In the genomic region with DNA sequence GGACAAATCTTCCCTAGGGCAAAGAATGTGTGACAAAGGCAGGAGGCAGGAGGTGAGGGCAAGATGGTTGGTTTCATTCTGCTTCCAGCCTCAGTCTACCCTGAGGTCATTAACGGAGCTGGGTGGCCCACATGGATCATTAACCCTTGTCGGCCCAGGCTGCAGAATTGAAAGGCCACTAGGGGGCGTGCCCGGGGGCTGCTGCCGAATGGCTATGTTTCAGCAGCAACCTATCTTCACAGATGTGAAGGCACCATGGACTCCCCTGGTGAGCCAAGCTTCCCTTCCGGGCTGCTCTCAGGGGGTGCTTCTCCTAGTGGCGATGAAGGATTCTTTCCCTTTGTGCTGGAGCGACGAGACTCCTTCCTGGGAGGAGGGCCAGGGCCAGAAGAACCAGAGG, we compare ENCODE assay signal across 8 mouse cellular contexts. TPM values are rescaled to one million over a fixed set of nuclear protein-coding genes. Genes with fewer than 3 reads are reported as not detected.
DNase-seq lines count a peak whose midpoint lies in the region; TF ChIP-seq lines count a peak whose summit lies in the region.

No protein-coding gene starts in this region.

- H3K27ac ChIP-seq in heart, embryonic 10.5 days, result no peak overlapping the region
- no peak overlapping the region for H3K27ac ChIP-seq in thymus, adult 2 months (ENCODE audit: control insufficient read depth, insufficient read depth, low read length)

- TF ChIP-seq POLR2A in thymus, adult 2 months (IDR thresholded peaks at IDR 0.05; ENCODE audit: control insufficient read depth, extremely low read depth, insufficient read depth, low read length, poor library complexity), result no peak

- H3K9me3 ChIP-seq in heart, embryonic 10.5 days, result no peaks in the 10 kb centered on the region

- peaks cover 64% of the 10 kb centered on the region for H3K27me3 ChIP-seq in heart, embryonic 10.5 days (ENCODE audit: insufficient read depth, poor library complexity, severe bottlenecking)
- H3K27me3 ChIP-seq in thymus, adult 2 months (ENCODE audit: control insufficient read depth, insufficient read depth, low read length), result peaks cover 5% of the 10 kb centered on the region; the same call in 1 of the 2 replicates

- WGBS in heart, embryonic 10.5 days, result 2% methylated on average over 9 of the region's 9 CpGs
- WGBS in thymus, adult 2 months, result 12% methylated on average over 9 of the region's 9 CpGs

- DNase-seq in heart, adult 11 months, result peak; percentile 88
- no peak for DNase-seq in heart, embryonic 10.5 days (ENCODE audit: low spot score)
- DNase-seq in thymus, adult 2 months, result peak; percentile 38
- no peak for DNase-seq in thymus, adult 18-20 months
- peak; percentile 36 for DNase-seq in lung, postnatal 10 days
- DNase-seq in thymus, postnatal 4 days, result peak; percentile 73
- no peak for DNase-seq in right cerebral cortex, postnatal 14 days
- DNase-seq in frontal cortex, postnatal 36 days (ENCODE audit: low spot score in 2 of 2), result no peak

- H3K4me3 ChIP-seq in heart, embryonic 10.5 days, result no peak overlapping the region
- no peak overlapping the region for H3K4me3 ChIP-seq in thymus, adult 2 months (ENCODE audit: control insufficient read depth, insufficient read depth, low read length)

- peaks cover 16% of the 10 kb centered on the region for H3K4me1 ChIP-seq in heart, embryonic 10.5 days
- H3K4me1 ChIP-seq in thymus, adult 2 months (replicated peaks; ENCODE audit: control insufficient read depth, insufficient read depth, low read length), result peaks cover 10% of the 10 kb centered on the region; the same call in 1 of the 2 replicates

- peaks cover 5% of the 10 kb centered on the region for H3K36me3 ChIP-seq in heart, embryonic 10.5 days
- no peaks in the 10 kb centered on the region for H3K36me3 ChIP-seq in thymus, adult 2 months (ENCODE audit: control insufficient read depth, insufficient read depth, low read length)

- peak; percentile 77; the same call in 1 of the 2 replicates for TF ChIP-seq CTCF in thymus, adult 2 months (IDR thresholded peaks at IDR 0.05; ENCODE audit: borderline replicate concordance, control insufficient read depth, extremely low read depth, insufficient read depth, low read length, poor library complexity)

RNA-seq across cellular contexts. Expression of a gene that starts 1.2 kb away (rescaled TPM):
- 0.28 and 0.40 TPM in 2 replicates for polyA plus RNA-seq in heart, embryonic 10.5 days (2016; fragmentation: Nextera tagmentation; extraction: Ambion mirVana)
- polyA plus RNA-seq in thymus, adult 2 months (2012; rRNA removed), result 0.43 and 0.49 TPM in 2 replicates

RNA-seq across cellular contexts. Expression of a gene that starts 11.9 kb away (rescaled TPM):
- 152 and 305 TPM in 2 replicates for polyA plus RNA-seq in heart, embryonic 10.5 days (2016; fragmentation: Nextera tagmentation; extraction: Ambion mirVana)
- polyA plus RNA-seq in thymus, adult 2 months (2012; rRNA removed), result 143 and 192 TPM in 2 replicates

RNA-seq across cellular contexts. Expression of a gene that starts 12.2 kb away (rescaled TPM):
- 60.1 and 63.7 TPM in 2 replicates for polyA plus RNA-seq in heart, embryonic 10.5 days (2016; fragmentation: Nextera tagmentation; extraction: Ambion mirVana)
- polyA plus RNA-seq in thymus, adult 2 months (2012; rRNA removed), result 78.3 and 84.5 TPM in 2 replicates

RNA-seq across cellular contexts. Expression of a gene that starts 15.7 kb away (rescaled TPM):
- 35.4 and 72.4 TPM in 2 replicates for polyA plus RNA-seq in heart, embryonic 10.5 days (2016; fragmentation: Nextera tagmentation; extraction: Ambion mirVana)
- 10.2 and 11.4 TPM in 2 replicates for polyA plus RNA-seq in thymus, adult 2 months (2012; rRNA removed)

RNA-seq across cellular contexts. Expression of a gene that starts 16.4 kb away (rescaled TPM):
- polyA plus RNA-seq in heart, embryonic 10.5 days (2016; fragmentation: Nextera tagmentation; extraction: Ambion mirVana), result 0.39 and 0.43 TPM in 2 replicates
- 7.2 and 7.4 TPM in 2 replicates for polyA plus RNA-seq in thymus, adult 2 months (2012; rRNA removed)

Comparison
In these comparisons a context has a peak if more than half of its experiments do, and no peak if none do; other contexts are left out.
1. DNase-seq: peak in heart, adult 11 months (single experiment), thymus, adult 2 months (single experiment), lung, postnatal 10 days (single experiment) and thymus, postnatal 4 days (single experiment); none in heart, embryonic 10.5 days (single experiment), thymus, adult 18-20 months (0 of 2), right cerebral cortex, postnatal 14 days (single experiment) and frontal cortex, postnatal 36 days (0 of 2).